Mouse (Mus musculus) G1E (cell line): ENCODE measurements at regions not wholly inside any gene's neighbourhood (a gene's known extent, or its start where the extent isn't known, plus 50 kb on each side); places are given as distances from the start of the nearest gene placed in this dataset.

Experiments used
- CTCF ChIP-seq: IDR thresholded peaks from 2 replicates; pipeline ENCODE4 v1.5.1; 2012; ENCODE audit warnings: low read depth, low read length, inconsistent platforms, mixed read lengths
- GATA1 ChIP-seq: IDR thresholded peaks from 2 replicates; pipeline ENCODE4 v1.6.1; 2012; ENCODE audit warnings: borderline replicate concordance, low read length, inconsistent platforms, mixed read lengths

- TF ChIP-seq CTCF (no peak), GATA1 (no peak)
Observed at GRCm38 (mm10) chr14:106197826-106198225, 91.8 kb downstream of the Trim52 start.
